Mouse (Mus musculus): ENCODE measurements at regions not wholly inside any gene's neighbourhood (a gene's known extent, or its start where the extent isn't known, plus 50 kb on each side); places are given as distances from the start of the nearest gene placed in this dataset.

DNA sequence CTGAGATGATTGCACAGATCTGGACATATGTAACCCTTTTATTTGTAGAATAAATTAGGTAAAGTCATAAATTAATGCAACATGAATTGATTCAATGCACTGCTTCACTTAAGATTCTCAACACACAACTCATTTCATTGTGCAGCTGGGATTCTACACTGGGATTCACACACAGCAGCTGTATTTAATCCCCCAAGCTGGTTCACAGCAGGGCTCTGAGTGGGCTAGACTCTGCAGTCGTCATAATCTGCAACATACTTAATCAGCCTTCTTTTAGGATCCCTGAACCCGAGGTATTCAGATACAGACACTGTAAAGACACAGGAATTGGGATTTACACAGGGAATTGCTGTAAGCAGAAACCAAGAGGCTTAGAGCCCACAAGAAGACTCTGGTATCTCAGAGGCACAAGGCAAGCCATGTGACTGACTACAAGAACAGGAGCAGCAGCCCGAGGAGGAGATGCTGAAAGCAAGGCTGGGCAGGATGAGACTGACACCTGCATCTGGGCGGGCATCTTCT, 135.7 kb downstream of the Raet1d start:
- no peak for ATAC-seq
- DNase-seq (ENCODE audit: low spot score): no peak
- WGBS: 45% methylated on average over 4 of the region's 4 CpGs
- Histone ChIP-seq H3K36me3 (ENCODE audit: insufficient read depth, low read length) (no peaks in the 10 kb centered on the region), H3K9ac (replicated peaks; ENCODE audit: low read length) (no peak overlapping the region), H3K27ac (no peak overlapping the region), H3K9me3 (ENCODE audit: low read length) (no peaks in the 10 kb centered on the region), H3K4me2 (ENCODE audit: low read depth, low read length) (no peak overlapping the region), H3K4me1 (ENCODE audit: insufficient read depth, low read length) (no peaks in the 10 kb centered on the region), H3K4me3 (ENCODE audit: low read length) (no peak overlapping the region), H3K27me3 (ENCODE audit: insufficient read depth, low read length) (no peaks in the 10 kb centered on the region)
- TF ChIP-seq CTCF (IDR thresholded peaks at IDR 0.05; ENCODE audit: low read depth): no peak
